Mouse (Mus musculus) heart, adult 2 months (tissue): Measurements from ENCODE around the gene Car10. TPM values are rescaled to one million over a fixed set of nuclear protein-coding genes. Genes with fewer than 3 reads are reported as not detected.

ENCODE experiments used
- DNase-seq, 2 experiments: peaks; one replicate each; pipeline ENCODE4 v3.0.0; 2021
- H3K27ac ChIP-seq: fragments of 200-600 bp; 2 replicates; pipeline ENCODE4 v1.8.1; 2022
- H3K27me3 ChIP-seq: fragments of 200-500 bp; 2 replicates; pipeline ENCODE4 v1.6.1; 2012; ENCODE audit warnings: mild to moderate bottlenecking, low read length, inconsistent platforms, mixed read lengths; ENCODE audit not compliant: control insufficient read depth, insufficient read depth
- H3K36me3 ChIP-seq: fragments of 200-500 bp; 2 replicates; pipeline ENCODE4 v1.6.1; 2012; ENCODE audit warnings: low read length, inconsistent platforms; ENCODE audit not compliant: control insufficient read depth, insufficient read depth
- H3K4me1 ChIP-seq: fragments of 200-500 bp; 2 replicates; pipeline ENCODE4 v1.6.1; 2011; ENCODE audit warnings: low read length; ENCODE audit not compliant: control insufficient read depth, insufficient read depth
- H3K4me3 ChIP-seq: fragments of 200-600 bp; 2 replicates; pipeline ENCODE4 v1.8.1; 2022
- H3K79me2 ChIP-seq: fragments of 200-500 bp; replicated peaks from 2 replicates; pipeline ENCODE4 v1.6.1; 2012; ENCODE audit warnings: mild to moderate bottlenecking, inconsistent platforms, low read length, moderate library complexity, mixed read lengths; ENCODE audit not compliant: control insufficient read depth, insufficient read depth
- H3K9ac ChIP-seq: fragments of 200-500 bp; 2 replicates; pipeline ENCODE4 v1.6.1; 2012; ENCODE audit warnings: low read depth, mild to moderate bottlenecking, control low read depth, inconsistent platforms, low read length, mixed read lengths
- CTCF ChIP-seq: fragments of 200-600 bp; IDR thresholded peaks from 2 replicates; pipeline ENCODE4 v1.8.1; 2022; ENCODE audit warnings: antibody characterized with exemption, mild to moderate bottlenecking, moderate library complexity
- EP300 ChIP-seq: fragments of 200-500 bp; IDR thresholded peaks from 2 replicates; pipeline ENCODE4 v1.6.1; 2011; ENCODE audit warnings: low read depth, low read length, control low read depth; ENCODE audit not compliant: insufficient read depth
- POLR2A ChIP-seq: fragments of 200-500 bp; IDR thresholded peaks from 2 replicates; pipeline ENCODE4 v1.6.1; 2011; ENCODE audit warnings: mild to moderate bottlenecking, low read depth, low read length, control low read depth; ENCODE audit not compliant: insufficient read depth
- WGBS: fragments of 180-500 bp; shearing (Covaris S2); methylation state at CpG from one replicate; pipeline ENCODE4 v1.1.7; 2018; 5-methylcytosine and 5-hydroxymethylcytosine counted together
- intact Hi-C: fragments of 180-260 bp; cut with DNase I; formaldehyde crosslinking; loops from one replicate; pipeline ENCODE4 v1.15.1; 2025
- polyA plus RNA-seq: library from polyadenylated mRNA; depleted of rRNA; stranded (reverse); fragments of >200 nt; gene quantifications from 2 replicates; pipeline ENCODE4 v1.2.3, GENCODE M21; 2012
- total RNA-seq, 2 experiments: library from RNA; stranded (reverse); gene quantifications; 2 replicates each; pipeline ENCODE4 v1.2.3; 2021

The Car10 gene
- total and polyA plus RNA-seq, 3 experiments: not detected

- Histone ChIP-seq H3K9ac (no peak overlapping the region), H3K36me3 (no peaks in the 10 kb centered on the region), H3K4me3 (no peak overlapping the region), H3K27me3 (no peaks in the 10 kb centered on the region), H3K79me2 (no peaks in the 10 kb centered on the region), H3K27ac (no peak overlapping the region), H3K4me1 (no peaks in the 10 kb centered on the region)
- TF ChIP-seq POLR2A: no peak
- no peak for TF ChIP-seq EP300
- DNase-seq: no peak
- WGBS: 50% methylated on average over 3 of the region's 3 CpGs
- intact Hi-C loops: no loop called here
Observed at GRCm38 (mm10) chr11:93447566-93447965, 349.7 kb downstream of the Car10 start.

GRCm38 (mm10) chr11:93448290-93449256 lies 350.7 kb downstream of the Car10 start:
- WGBS: 73% methylated on average over 12 of the region's 12 CpGs
- Histone ChIP-seq H3K79me2 (no peaks in the 10 kb centered on the region), H3K4me3 (no peak overlapping the region), H3K4me1 (no peaks in the 10 kb centered on the region), H3K9ac (no peak overlapping the region), H3K27me3 (no peaks in the 10 kb centered on the region), H3K27ac (no peak overlapping the region), H3K36me3 (no peaks in the 10 kb centered on the region)
- no peak for DNase-seq
- intact Hi-C loops: no loop called here
- TF ChIP-seq POLR2A: no peak
- no peak for TF ChIP-seq CTCF
- no peak for TF ChIP-seq EP300

GRCm38 (mm10) chr11:93450535-93450934 lies 352.7 kb downstream of the Car10 start:
- H3K4me3 ChIP-seq: no peak overlapping the region
- no peaks in the 10 kb centered on the region for H3K36me3 ChIP-seq
- intact Hi-C loops: no loop called here
- H3K4me1 ChIP-seq: no peaks in the 10 kb centered on the region
- 75% methylated on average over 7 of the region's 7 CpGs for WGBS
- DNase-seq: no peak
- no peaks in the 10 kb centered on the region for H3K27me3 ChIP-seq
- H3K79me2 ChIP-seq: no peaks in the 10 kb centered on the region
- no peak for TF ChIP-seq POLR2A
- TF ChIP-seq CTCF: no peak
- TF ChIP-seq EP300: no peak
- no peak overlapping the region for H3K9ac ChIP-seq
- no peak overlapping the region for H3K27ac ChIP-seq

GRCm38 (mm10) chr11:93466221-93466620 lies 368.4 kb downstream of the Car10 start:
- no peak overlapping the region for H3K27ac ChIP-seq
- H3K79me2 ChIP-seq: no peaks in the 10 kb centered on the region
- H3K36me3 ChIP-seq: no peaks in the 10 kb centered on the region
- no peak overlapping the region for H3K9ac ChIP-seq
- H3K4me3 ChIP-seq: no peak overlapping the region
- no peaks in the 10 kb centered on the region for H3K4me1 ChIP-seq
- DNase-seq: no peak
- 59% methylated on average over 4 of the region's 4 CpGs for whole genome bisulfite sequencing
- TF ChIP-seq EP300: no peak
- no peak for TF ChIP-seq POLR2A
- TF ChIP-seq CTCF: no peak
- H3K27me3 ChIP-seq: no peaks in the 10 kb centered on the region
- intact Hi-C loops: no loop called here

GRCm38 (mm10) chr11:93467711-93468110 lies 369.9 kb downstream of the Car10 start:
- H3K9ac ChIP-seq: no peak overlapping the region
- no peaks in the 10 kb centered on the region for H3K79me2 ChIP-seq
- no peaks in the 10 kb centered on the region for H3K27me3 ChIP-seq
- intact Hi-C loops: no loop called here
- H3K4me1 ChIP-seq: no peaks in the 10 kb centered on the region
- WGBS: 72% methylated on average over 3 of the region's 3 CpGs
- H3K36me3 ChIP-seq: no peaks in the 10 kb centered on the region
- no peak for DNase-seq
- TF ChIP-seq EP300: no peak
- no peak for TF ChIP-seq POLR2A
- TF ChIP-seq CTCF: no peak
- no peak overlapping the region for H3K27ac ChIP-seq
- H3K4me3 ChIP-seq: no peak overlapping the region

GRCm38 (mm10) chr11:93470771-93471170 lies 372.9 kb downstream of the Car10 start:
- Histone ChIP-seq H3K4me1 (no peaks in the 10 kb centered on the region), H3K36me3 (no peaks in the 10 kb centered on the region), H3K27ac (no peak overlapping the region), H3K4me3 (no peak overlapping the region), H3K27me3 (no peaks in the 10 kb centered on the region), H3K9ac (no peak overlapping the region), H3K79me2 (no peaks in the 10 kb centered on the region)
- TF ChIP-seq CTCF (no peak), EP300 (no peak), POLR2A (no peak)
- DNase-seq: no peak
- intact Hi-C loops: no loop called here
- 62% methylated on average over 7 of the region's 7 CpGs for WGBS
